Mouse (Mus musculus) frontal cortex, postnatal 10 days (tissue): ENCODE results near the gene Scap.

Experiments used
- DNase-seq, 2 experiments: peaks; one replicate each; pipeline ENCODE4 v3.0.0; 2022; ENCODE audit warnings: low spot score in 2 of 2, mixed read lengths in 1 of 2

Gene Scap

DNA sequence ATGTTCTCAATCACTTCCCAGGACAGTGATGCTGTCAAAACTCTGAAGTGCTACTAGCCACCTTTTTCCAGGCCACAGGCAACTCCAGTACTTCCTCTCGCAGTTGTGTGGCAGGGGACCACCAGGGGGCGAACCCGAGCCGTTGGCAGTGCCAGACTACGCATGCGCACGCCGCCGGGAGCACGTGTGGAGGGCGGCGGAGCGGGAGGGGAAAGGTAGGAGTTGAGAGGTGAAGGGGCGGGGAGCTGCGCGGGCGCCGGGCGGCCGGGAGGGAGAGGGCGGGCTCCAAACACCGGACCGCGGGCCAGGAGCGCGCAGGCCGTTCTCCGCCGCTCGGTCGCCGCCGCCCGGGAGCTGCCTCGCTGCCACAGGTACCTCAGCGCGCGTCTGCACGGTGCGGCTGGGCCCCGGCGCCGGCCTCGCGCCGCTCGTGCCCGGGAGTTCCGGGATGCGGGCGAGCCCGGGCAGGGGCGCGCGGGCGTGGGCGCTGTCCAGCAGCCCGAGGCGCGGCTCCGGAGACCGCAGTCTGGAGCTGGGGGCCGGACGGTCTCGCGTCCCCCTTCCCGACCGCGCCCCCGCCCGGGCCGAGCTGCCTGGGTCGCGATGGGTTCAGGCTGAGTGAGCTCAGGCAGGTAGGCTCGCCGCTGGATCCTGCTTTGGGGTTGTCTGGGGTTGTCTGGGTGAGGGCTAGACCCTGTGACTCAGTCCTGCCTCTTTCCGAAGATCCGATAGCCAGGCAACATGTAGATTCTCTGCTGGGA is at the start of gene Scap:
Gene Scap (plus strand): TSS at position 154 of the 761 bp plus-strand sequence.
- DNase-seq, result peak; percentile 89 to 96

DNA sequence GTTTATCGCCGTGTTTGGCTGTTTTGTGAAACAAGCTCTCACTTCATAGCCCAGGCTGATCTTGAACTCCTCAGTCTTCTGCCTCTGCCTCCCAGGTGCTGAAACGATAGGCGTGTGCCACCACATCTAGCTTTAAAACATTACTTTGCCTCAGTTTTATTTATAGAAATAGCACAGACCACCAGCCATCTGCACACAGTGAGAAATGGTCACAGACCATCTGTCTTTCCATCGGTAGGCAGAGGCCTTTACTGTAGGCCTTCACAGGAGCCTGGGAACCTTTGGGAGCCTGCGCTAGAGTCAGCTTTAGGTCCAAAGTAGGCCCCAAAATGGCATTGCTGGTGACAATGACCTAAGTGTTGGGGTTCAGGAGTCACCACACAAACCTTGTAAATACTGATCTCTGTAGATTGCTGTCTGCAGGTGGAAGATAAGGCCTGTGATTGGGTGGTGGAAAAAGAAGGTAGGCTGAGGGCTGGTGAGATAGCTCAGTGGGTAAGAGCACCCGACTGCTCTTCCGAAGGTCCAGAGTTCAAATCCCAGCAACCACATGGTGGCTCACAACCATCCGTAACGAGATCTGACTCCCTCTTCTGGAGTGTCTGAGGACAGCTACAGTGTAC is 48.9 kb upstream of the Scap start:
- no peak for DNase-seq

DNA sequence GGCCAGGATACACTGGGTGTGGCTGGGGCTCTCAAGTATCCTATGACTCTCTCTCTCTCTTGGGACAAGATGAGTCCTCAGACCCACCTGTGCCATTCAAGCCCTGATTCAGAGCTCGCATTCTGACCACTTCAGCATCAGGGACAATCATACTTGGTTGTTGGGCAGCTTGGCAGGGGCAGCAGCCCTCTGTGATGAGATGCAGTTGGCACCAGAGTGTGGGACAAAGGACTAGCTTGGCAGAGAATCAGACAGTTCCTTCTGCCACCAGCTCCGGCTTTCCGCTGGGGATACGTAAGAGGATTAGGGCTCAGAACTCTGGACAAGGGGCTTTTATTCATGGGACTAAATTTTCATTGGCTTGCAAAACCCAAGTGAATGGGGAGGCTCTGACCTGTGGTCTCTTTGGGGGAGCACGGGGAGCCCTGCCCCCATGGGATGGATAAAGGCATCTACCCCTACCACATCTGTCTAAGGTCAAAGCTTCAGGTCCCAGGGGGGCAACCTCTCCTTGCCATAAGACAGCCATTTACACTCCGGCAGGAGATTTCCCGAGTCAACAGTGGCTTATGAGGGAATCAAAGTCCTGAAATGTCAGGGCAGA is 45.7 kb upstream of the Scap start:
- DNase-seq, result peak; percentile 55 to 77

DNA sequence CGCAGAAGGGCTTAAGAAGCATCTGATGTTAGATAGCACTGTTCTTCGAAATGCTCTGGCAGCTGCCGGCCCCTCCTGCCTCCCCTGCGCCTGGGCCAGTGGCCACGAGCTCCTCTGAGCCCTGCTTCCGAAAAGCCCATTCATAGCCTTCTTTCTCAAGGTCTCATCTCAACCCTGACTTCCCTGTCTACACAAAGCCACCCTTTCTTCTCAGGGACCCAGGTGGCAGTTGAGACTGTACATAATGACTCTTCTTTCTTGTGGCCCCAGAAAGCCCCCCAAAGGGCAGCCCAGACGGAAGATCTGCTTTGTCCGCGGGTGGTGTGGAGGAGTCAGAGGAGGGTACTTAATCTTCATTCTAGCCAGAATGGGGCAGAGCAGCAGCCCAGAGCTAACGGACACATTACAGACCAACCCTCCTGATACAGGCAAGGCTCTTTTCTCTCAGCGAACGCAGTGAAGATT is 39.8 kb upstream of the Scap start:
- peak; percentile 44 to 53 for DNase-seq

DNA sequence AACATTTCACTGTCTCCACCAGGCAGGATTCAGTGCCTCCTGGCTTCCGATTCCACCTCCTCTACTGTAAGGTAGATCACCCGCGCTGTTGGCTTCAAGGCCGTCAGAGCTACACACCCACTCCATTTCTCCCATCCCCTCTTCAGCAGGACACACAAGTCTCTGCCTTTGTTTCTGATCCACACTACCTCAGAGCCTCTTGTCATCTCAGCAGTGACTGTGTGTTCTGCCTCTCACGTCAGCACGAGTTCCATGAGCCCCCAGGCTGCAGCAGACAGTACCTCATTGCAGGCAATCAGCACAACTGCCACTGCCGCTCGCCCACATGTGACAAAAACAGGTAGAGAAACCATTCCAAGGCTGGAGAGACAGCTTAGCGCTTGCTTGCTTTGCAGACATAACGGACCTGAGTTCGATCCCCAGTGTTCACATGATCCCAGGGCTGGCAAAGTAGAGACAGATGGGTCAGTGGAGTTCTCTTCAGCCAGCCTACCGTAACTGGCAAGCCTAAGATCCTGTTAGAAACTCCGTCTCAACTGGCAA is 39.1 kb upstream of the Scap start:
- no peak for DNase-seq

DNA sequence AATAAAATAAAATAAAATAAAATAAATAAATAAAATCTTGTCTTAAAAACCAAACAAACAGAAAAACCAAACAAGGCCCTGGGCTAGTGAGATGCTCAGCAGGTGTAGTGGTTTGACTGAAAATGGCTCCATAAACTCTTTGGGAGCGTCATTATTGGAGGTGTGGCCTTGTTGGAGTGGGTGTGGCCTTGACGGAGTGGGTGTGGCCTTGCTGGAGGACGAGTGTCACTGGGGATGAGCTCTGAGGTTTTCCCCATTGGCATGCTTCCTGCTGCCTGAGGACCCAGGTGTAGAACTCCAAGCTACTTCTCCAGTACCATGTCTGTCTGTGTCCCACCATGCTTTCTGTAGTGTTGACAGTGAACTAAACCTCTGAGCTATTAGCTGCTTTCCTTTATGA is 38.3 kb upstream of the Scap start:
- no peak for DNase-seq

DNA sequence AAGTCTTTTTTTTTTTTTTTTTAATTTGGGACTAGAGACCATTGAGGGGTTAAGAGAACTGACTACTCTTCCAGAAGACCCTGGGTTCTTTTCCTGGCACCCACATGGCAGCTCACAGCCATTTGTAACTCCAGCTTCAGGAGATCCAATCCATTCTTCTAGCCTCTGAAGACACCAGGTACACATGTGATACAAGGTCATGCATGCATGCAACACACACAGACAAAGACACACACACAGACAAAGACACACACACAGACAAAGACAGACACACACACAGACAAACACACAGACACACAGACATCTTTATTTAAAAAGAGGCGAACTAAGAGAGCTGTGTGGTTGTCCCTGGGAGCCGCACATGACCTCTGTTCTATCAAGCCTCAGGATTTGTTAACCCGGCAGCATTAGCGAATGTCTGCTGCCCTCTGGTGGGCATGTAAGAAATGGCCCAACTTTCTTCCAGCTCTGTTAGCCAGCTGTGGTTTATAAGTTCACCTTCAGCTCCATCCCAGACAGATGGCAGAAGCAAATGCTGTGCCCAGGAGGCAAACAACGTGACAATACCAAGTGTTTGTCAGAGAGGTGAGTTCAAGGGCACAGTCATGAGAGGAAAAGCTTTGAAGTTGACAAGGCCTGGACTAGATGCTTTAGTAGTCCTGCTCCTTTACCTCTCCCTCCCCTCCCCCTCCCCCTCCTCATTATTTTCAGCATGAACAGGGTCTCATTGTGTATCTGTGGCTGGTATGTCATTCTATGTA is 36.0 kb upstream of the Scap start:
- peak; percentile 66 to 85 for DNase-seq

DNA sequence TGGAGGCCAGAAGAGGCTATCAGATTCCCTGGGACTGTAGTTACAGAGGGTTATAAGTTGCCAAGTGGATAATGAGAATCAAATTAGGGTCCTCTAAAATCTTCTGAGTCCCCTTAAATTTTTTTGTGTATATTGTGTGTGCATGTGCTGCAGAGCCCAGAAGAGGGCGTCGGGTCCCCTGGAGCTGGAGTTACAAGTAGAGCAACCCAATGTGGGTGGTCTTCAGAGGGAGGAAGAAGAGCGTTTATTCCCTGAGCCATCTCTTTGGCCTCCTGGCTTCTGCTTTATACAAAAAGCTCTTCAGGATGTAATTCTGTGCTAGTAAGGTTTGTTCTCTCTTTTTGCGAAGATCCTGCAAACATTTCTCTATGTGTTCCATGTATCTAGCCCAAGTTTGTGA is 28.6 kb upstream of the Scap start:
- DNase-seq, result no peak

DNA sequence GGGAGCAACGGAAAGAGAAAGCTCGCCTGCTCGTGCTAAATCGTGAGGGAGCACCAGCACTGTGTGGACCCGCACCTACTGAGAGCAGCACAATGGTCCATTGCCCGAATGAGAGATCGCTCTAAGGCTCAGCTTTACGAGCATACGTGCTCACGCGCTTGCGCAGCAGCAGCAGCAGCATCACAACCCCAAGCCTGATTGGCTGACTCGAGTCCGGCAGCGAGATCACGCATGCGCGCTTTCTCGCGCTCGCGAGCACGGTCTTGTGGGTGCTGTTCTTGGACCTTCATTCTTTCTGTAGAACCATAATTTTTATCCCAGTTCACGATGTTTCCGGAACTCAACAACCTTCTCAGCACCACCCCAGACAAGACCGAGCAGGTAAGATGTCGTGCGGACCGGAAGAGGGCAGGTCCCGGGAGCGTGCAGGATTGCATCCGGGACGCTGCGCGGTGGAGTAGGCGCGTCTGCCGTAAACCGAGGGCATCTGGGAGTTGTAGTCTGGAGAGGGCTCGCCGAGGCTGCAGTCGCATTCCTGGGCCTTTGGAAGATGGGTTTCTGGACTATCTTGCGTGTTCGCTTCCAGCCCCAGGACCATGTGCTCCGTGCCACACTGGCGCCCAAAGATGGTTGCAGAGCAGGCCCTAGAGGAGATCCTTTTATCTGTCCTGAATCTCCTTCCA is 28.0 kb upstream of the Scap start, which contains the start of gene Elp6:
Gene Elp6 (plus strand): TSS at position 205 of the 683 bp plus-strand sequence.
- peak; percentile 85 to 91 for DNase-seq

DNA sequence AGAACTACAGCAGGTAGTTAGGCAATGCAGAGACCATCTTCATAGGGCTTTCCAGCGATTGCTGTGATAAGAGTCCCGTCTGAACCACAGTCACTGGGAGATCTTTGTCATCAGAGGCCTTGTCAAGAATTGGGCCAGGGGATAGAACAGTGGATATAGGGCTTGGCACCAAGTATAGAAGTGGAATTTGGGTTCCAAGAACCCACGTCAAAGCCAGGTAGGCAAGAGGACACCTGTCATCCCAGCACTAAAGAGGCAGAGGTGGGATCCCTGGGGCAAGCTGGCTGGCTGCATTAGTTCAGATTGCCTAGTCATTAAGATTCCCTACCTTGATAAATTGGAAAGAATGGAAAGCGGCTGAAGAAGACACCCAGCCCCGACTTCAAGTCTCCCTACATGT is 26.7 kb upstream of the Scap start:
- DNase-seq, result no peak

DNA sequence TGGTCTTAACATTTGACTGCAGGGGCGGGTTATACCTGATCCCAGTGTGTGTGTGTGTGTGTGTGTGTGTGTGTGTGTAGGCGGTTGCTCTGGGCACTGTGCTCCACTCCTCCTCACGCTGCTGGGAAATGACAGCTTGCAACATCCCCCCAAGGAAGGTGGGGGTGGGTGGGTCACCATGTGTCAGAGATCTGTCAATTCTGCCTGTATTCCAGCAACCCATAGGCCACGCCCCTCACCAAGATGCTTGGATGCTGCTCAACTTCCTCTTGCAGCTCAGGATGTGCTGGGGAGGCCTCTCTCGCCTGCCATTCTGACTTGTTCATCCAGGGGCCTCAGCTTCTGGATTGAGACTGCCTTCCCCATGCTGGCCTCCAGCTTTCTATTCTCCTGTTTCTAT is 18.4 kb upstream of the Scap start:
- DNase-seq, result no peak

DNA sequence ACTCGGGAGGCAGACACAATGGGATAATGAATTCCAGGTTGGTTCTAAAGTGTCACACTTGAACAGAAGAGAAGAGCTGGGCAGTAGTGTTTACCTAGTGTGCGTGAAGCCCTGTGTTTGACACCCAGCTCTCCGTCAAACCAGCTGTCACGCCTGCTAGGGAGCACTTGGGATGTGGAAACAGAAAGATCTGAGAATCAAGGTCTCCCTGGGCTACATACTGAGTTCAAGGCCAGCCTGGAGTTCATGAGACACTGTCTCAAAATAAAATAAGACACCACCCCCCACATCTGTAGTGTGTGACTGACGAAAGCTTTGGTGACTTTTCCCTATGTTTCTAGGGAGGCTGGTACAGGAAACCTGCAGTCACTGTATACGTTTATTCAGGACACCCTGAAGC is 17.7 kb upstream of the Scap start:
- no peak for DNase-seq

DNA sequence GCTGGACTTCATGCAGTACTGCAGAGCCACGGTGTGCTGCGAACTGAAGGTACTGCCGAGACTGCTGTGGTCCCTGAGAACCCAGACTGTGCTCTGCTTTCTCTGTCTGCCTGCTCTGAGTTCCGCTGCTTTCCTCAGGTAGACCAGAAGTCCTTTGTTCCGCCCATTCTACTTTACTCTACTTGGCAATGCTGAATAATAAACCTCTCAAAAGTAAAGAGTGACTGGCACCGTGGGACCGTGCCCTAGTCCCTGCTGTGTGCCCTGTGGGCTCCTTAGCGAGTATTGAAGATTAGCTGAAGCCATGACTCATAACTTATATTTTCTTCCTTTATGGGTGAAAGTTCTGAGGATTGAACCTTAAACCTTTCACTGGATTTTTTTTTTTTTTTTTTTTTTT is 17.2 kb upstream of the Scap start:
- DNase-seq, result no peak

DNA sequence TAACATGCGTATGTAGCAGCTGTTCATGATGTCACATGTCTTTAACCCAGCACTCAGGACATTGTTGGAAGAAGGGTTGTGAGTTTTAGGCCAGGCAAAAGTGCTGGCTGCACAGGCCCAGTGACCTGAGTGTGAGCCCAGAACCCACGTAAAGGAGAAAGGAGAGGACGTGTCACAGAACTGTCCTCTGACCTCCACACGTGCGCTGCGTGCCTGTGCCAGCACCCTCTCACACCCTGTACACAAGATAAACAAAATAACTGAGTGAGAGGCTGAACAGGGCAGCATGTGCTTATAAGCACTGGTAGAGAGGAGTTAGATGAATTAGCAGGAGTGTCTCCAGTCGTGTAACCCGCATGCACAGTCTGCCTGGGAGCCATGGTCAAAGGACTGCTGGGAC is 16.6 kb upstream of the Scap start:
- no peak for DNase-seq

DNA sequence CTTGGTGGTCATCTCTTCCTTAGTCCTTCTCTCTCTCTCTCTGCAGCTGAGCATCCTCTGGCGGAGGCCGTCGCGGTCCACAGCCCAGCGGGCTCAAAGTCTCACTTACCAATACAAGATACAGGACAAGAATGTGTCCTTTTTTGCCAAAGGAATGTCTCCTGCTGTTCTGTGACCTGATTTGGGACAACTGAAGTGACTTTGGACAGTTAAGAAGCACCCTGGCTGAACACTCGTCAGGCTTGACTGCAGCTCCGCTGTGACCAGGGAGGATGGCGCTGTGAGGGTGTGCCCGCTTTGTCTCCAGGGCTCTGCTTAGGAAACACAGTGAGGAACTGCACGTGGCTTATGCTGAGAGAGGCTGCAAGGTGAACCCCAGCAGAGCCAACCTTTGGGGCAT is 12.3 kb upstream of the Scap start:
- DNase-seq, result no peak

DNA sequence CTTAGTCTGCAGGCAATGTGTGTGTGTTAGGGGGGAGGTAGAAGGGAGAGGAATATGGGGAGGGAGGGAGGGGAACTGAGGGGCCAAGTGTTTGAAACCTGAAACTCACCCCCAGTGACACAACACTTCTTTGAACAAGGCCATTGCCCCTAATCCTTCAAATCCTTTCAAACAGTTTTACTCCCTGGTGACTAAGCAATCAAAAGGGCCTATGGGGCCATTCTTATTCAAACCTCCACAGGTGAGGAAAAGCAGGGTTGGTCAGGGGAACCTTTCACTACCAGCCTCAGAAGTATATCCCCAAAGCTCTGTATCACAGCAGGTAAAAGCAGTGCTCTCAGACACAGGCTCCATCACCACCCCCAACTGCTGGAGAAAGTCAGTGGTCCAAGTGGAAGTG is 10.1 kb upstream of the Scap start:
- DNase-seq, result no peak

DNA sequence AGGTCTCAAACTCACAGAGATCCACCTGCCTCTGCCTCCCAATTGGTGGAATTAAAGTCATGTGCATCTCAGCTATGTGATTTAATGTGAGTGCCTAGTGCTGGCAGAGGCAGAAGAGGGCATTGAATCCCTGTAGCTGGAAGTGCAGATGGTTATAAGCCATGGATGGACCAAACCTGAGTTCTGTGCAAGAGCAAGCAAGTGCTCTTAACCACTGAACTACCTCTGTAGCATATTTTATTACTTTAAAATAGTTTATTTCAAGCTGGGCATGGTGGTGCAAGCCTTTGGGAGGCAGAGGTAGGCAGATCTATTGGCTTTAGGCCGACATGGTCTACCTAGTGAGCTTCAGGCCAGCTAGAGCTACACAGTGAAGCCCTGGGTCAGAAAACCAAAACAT is 8.9 kb upstream of the Scap start:
- no peak for DNase-seq

DNA sequence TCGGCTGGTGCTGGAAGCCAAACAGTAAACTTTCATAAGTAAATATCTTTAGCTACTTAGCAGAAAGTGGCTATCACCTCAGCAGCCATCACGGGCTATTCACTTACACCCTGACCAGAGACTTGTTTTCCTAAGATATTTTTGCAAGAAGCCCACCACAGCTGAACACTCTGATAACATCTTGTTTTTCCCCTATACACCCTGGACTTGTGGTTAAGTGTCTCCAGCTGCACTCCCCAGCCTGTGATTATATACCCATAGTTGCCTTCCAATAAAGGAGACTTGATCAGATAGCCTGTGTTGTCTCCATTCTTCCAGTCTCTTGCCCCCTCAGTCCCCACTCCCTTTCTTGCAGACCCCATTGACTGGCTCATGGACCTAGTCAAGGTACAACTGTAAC is 4.9 kb upstream of the Scap start:
- no peak for DNase-seq

DNA sequence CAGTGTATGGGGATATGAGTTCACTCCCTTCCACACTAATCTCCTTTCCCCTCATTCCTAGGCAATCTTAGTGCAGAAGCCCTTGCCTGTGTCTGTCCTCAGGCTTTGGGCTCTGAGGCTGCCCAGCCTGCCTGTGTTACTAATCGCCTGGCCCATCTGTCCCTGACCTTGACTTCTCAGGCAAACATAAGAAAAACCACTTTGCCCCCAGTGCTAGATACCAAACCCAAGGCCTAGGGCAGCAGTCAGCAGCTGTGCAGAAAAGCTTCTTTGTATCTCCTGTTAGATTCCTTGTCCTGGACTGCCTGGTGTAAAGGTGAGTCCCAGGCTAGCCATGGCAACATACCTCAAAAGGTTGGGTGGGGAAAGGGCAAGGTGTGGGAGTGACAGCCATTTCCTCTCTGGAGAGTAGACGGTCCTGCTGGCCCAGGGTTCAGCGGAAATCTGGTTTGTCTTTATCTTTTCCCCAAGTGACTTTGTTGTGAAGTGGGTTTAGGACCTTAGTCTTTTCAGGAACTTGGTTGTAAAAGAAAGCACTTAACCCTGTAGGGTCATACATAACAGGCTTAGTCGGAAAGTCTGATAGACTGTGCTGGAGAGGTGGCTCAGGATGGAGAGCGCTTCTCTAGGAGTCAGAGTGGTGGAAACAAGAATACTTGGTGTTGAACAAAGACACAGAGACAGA is 4.0 kb upstream of the Scap start:
- no peak for DNase-seq

DNA sequence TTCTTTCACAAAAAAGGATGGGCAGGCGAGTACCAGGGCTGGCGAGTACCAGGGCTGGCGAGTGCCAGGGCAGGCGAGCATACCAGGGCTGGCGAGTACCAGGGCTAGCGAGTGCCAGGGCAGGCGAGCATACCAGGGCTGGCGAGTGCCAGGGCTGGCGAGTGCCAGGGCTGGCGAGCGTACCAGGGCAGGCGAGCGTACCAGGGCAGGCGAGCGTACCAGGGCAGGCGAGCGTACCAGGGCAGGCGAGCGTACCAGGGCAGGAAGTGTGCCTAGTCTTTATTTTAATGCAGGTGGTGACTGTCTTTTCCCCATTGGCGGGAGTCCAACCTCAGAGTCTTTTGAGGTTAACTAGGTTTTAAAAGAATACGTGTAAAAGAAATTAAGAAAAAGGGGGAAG is 3.4 kb upstream of the Scap start:
- DNase-seq, result no peak

DNA sequence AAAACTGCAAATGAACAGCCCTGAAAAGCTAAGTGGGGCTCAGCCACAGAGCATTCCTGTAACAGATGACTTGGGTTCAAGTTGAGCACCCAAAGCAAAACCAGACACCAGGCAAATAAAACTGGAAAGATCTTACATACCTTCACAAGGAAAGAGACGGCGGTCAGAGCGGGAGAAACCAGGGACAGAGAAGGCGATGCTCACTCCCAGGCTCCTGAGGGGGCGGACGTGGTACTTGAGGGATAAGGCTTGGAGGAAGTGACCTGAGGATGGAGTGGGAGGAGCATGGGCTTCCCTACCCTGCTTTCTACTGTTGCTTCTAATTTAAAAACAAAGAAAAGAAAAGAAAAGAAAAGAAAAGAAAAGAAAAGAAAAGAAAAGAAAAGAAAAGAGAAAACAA is 2.7 kb upstream of the Scap start:
- no peak for DNase-seq
